Mouse (Mus musculus) ovary, adult 18-20 months (tissue): ENCODE measurements around the gene Ift80.
"Not testable (repeated sequence)": the region's sequence is repeated elsewhere in the genome, so short reads cannot be mapped to it uniquely, and the experiment has no call there.

Source experiments
- DNase-seq: peaks from one replicate; pipeline ENCODE4 v3.0.0; 2022; ENCODE audit warnings: low spot score, mixed read lengths

Ift80 gene

DNA sequence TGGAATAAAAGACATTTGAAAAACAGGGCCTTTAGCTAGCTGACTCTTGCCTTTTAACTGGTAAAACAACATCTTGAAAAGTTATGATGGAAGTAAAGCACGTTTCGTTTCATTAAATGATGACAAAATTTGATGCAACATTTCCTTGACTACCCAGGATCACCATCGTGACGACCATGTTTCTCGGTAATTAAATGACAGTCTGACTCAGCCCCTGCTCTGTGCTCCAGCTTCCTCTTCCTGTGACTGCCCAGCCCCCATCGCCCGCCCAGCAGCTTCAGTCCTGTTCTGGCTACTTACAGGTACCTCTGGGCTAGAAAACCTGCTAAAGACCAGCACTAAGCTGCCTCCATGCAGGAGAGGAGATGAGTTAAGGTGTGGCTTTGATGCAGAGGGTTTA is 70.1 kb downstream of the Ift80 start:
- DNase-seq = no peak

DNA sequence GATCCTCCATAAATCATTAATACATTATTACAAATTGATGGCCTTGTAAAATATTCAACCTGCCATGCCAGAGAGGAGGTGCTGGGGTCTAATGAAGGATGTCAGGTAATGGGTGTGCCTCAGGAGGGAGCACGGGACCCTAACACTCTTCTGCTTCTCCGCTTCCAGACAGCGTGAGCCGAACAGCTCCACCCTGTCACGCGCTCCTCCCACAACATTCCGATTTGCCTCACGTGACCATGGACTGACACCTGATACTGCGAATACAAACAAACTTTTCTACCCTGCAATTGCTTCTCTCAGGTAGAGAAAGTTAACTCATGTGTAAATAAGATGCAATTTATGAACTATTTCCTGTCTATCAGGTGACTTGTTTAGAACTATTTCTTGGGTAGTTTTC is 75.8 kb downstream of the Ift80 start:
- no peak for DNase-seq

DNA sequence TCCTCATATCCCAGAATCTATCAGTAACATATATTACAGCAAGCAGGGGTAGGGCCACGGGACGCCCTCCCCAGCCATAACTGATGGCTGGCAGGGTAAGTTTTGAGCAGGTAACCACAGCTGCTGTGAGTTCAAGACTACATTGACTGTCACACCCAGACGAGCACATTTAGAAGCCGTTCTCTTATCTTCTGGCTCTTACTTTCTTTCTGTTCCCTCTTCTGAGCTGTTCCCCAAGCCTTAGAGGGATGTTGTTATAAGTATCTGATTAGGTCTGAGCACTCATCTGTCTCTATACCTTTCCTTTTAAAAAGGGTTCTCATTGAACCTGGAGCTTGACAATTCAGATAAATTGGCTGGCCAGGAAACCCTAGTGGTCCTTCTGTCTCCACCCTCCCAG is 96.9 kb downstream of the Ift80 start:
- DNase-seq = no peak

DNA sequence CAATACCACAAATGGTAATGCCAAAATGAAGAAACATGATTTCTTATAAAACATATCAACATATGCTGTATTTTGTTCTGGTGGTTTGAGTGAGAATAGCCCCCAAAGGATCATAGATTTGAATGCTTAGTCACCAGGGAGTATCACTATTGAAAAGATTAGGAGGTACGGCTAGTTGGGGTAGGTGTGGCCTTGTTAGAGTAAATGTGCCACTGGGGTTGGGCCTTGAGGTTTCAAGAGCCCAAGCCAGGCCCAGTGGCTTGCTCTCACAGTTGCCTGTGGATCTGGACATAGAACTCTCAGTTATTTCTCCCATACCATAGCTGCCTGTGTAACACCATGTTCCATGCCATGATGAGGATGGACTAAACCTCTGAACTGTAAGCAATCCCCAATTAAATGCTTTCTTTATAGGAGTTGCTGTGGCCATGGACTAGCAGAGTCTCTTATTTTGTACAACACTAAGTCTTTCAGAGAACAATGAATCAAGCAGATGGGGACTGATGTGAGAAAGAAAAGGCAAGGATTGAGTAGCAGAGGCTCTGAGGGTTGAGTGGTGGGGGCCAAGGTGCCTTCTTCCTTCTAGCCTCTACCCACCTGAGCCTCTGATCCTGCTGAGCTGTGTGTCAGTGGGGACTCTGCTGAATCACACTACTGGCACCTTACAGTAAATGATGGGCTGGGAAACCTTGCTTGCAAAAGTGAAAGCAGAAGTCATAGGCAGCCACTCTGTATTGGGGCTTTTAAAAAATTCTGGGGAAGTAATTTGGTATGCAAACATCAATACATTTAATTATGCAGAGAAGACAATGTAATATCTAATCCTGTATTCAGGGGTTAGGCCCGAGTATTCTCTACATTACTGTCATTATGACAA is 99.2 kb downstream of the Ift80 start:
- DNase-seq = no peak

DNA sequence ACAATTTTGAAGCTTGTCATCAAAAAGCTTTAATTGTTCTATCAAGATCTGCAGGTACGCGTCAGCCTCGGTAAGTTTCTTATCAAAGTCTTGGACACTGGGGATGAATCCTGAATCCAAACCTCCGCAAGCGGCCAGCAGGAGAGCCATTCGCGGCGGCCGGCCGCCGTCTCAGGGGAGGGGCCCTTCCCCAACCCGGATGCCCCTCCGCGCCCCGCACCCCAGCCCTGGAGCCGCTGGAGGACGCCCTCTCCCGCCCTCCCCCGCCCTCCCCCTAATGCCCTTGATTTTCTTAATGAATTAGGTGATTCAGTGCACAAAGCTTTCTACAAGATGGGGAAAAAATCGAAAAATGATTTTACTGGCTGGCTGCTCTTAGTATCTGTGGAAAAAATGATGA is 101.7 kb downstream of the Ift80 start:
- not testable (repeated sequence) for DNase-seq

DNA sequence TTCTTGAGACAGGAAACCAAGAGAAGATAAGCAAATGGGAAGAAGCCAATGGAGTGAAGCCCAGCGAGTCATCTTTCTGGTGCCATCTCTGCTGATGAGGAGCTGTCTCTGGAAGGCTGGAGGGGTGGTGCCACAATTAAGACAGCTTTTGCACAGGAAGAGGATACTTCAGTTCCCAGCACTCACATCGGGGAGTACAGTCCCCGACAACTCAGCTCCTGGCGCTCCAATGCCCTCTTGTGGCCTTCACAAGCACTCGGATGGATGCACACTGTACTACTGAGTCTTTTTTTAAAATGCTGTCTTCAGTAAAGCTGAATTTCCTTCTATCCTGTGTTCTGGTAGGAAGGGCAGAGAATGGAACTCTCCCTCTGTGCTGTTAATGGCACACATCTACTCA is 107.2 kb downstream of the Ift80 start:
- DNase-seq = no peak

DNA sequence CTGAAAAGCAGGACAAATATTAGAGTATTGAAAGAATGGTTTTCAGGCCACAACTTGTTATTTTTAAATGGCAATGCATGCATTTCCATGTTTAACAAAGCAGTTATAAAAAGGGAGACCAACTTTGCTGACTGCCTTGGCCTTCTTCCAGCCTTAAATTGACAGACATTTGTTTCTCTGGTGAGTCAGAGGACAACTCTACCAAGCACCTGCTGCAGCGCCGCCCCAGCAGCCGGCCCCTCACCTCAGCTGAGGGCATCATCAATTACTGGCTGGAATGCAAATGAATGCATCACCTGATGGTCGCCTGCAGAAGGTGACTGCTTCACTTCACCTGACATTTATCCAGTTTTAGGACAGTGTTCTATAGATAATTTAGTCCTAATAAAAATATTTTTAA is 108.9 kb downstream of the Ift80 start:
- DNase-seq = no peak

DNA sequence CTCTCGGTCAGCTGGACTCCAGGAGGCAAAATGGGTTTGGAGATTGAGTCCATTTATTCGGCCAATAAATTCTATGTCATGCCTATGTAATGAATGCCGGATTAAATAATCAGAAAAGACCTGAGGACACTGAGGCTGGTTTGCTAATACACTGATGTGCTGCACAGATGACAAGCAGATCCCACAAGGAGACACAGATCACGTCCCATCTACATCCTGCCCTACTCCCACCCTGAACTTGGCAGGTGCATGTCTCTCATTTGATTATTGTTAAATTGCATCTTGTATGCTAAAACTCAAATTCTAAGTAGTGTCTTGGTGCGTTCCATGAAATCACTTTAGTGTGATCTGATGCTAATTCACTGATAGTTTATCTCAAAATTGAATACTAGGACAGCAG is 117.5 kb downstream of the Ift80 start:
- no peak for DNase-seq

DNA sequence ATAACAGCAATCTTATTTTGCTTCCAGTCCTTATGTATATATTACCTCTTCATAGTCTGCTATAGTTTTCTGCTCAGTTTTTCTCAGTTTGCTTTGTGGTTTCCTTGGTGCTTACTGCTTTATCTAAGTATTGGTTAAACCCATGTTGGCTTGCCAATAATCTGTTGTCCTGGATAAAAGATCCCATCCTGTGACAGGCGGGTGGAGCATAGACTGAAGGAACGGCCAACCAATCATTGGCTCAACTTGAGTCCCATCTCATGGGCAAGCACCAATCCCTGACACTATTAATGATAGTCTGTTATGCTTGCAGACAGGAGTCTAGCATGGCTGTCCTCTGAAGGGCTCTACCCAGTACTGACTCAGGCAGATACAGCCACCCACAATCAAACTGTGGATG is 130.3 kb downstream of the Ift80 start:
- DNase-seq = no peak

DNA sequence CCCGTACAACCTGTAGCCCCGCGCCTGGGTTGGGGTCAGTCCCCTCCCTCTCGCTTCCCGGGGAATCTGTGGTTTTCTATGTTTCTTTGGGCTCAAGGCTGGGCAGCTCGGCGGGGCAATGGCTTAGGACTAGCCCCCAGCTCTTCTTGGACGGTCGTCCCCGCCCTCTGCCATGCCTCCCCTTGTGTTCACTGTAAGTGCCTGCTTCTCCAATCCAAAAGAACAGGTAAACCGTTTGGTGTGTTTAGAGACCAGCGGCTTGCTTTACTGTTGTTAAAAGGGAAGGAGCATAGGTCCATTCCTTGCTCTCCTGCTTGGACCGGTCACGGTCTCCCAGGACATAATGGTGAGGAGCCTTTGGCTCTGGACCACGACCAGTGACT is 133.8 kb downstream of the Ift80 start:
- DNase-seq = no peak

DNA sequence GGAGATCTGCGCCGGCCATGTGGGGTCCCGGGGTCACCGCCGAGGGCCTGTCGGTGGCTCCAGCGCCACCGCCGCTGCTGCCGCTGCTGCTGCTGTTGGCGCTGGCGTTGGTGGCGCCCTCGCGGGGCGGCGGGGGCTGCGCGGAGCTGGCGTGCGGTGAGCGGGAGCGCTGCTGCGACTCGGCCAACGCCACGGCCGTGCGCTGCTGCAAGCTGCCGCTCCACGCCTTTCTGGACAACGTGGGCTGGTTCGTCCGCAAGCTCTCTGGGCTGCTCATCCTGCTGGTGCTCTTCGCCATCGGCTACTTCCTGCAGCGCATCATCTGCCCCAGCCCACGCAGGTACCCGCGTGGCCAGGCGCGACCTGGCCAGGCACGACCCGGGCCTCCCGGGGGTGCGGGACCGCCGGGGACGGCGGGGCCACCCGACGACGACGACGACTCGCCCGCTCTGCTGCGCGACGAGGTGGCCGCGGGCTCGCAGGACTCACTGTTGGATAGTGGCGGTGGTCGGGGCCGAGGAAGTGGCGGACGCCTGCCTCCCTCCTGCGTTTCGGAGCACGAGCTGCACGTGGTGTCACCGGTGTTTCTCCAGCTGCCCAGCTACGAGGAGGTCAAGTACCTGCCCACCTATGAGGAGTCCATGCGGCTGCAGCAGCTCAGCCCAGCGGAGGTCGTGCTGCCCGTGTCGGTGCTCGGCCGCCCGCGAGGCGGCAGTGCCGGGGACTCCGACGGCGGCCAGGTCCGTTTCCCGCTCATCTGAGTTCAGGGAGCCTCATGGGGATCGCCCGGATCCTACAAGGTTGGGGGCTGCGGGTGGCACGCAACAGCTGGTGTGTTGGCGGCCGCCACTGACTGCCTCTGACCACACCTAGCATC is 134.4 kb downstream of the Ift80 start:
- no peak for DNase-seq

DNA sequence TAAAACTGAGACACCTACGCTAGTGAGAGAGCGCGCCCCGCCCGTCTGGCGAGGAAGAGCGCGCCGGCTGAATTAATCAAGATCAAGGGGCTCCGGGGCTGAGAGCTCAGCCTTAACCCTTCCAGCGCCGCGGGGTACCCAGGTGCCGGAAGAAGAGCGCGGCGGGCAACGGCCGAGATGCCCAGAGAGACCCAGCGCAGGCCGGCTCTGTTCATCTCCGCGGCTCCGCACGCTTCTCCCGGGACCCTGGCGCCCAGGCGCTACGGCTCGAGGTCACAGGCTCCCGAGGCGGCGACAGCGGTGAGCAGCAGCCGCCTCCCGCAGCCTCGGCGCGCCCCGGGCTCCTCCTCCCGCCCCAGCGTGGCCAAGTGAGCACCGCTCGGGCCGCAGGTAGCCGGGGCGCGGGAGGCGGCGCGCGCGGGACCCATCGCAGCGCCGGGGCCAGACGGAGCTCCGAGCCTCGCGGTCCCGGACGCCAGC is 135.1 kb downstream of the Ift80 start, which contains the start of gene 1110032F04Rik:
TSS of gene 1110032F04Rik (plus strand) at position 376 of the 480 bp plus-strand sequence.
- no peak for DNase-seq

DNA sequence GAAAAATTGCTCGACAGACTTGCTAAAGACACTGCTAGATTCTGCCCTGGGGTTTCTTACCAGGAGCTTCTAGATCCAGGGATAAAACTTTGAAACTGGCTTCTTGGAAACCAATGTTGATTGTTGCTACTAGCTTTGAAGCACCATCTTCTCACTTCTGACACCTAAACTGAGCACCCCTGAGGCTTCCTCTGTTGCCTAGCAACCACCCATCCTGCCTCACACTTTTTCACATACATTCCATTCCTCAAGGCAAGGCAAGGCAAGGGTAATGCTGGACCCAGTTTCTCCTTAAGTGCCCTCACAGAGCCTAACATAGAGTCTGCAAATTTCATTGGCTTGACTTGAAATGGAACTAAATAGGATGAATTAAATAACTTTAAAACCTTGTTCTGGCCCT is 152.0 kb downstream of the Ift80 start:
- DNase-seq = no peak

DNA sequence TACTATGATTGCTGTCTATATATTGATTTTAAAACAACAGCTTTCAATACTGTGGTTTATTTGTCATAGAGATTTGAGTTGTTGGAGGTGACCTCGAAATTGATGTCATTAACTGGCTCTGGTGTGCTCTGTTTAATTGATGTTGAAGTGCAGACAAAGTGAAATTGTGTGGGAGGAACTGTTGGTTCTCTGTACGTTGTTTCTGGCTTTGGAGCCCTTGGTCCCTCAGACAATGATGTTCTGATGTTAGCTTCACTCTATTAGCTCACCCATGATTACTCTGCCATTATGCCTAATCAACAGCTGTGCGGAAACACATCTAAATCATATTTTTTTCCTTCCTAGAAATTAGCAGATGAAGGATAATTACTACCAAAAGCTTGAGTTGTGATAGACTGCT is 156.0 kb downstream of the Ift80 start:
- DNase-seq = no peak

DNA sequence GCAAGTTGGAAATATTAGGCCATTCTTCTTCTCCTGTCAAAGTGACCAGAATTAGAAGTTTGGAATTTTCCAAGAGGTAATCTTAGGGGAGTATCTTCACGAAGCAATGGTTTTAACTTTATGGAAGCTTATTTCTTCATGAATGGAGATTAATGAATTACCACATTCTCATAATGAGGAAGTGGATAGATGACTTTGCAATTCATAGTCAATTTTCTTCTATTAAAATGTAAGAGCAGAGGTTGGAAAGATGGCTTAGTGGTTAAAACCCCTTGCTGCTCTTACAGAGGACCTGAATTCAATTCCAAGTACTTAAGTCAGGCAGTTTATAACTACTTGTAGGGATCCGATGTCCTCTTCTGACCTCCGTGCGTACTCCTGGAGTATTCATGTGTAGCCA is 160.3 kb downstream of the Ift80 start:
- DNase-seq = no peak
